Mouse (Mus musculus): ENCODE results near the gene Pspn. TPM values are rescaled to one million over a fixed set of nuclear protein-coding genes. Genes with fewer than 3 reads are reported as not detected.

The Pspn gene
- total and polyA plus RNA-seq, 3 experiments, result not detected

DNA sequence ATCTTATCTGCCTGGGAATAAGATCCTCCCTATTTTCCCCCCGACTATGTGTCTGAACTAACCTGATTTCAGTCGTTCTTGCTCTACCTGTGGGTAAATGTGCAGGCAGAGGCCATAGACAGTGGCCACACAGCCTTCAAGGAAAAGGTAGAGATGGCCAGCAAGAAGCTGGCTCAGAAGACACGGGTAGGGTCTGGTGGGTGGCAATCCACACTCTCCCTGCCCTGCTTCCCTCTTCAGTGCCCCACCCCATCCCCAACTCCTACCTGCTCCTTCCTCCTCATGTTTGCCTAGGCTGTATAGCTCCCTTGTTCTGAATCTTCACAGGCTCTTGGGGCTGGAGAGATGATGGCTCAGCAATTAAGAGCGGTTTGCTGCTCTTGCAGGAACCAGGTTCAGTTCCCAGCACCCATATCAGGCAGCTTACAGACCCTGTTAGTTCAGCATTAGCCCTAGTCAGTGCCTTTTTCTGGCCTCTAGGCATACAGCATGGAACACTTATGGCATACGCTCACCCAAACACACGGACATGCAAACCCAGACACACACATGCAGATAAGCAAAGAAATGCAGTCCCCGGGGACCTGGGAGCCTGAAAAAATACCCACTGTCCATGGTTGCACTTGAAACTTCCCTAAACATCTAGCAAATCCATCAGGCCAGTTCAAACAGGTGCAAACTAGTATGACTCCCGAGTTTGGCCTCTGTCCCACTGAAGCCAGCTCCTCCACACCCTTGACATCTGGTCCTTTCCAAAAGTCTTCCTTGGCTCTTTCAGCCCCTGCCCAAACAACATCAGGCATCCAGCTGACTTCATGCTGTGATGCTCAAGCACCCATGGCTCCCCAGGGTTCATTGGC is 23.1 kb downstream of the Pspn start:
- no peak overlapping the region for H3K9ac ChIP-seq (ENCODE audit: low read depth, low read length)
- H3K27ac ChIP-seq, result no peak overlapping the region
- DNase-seq, result peak in 1 of 2 experiments; percentile 8
- no peaks in the 10 kb centered on the region for H3K79me2 ChIP-seq (replicated peaks; ENCODE audit: control insufficient read depth, insufficient read depth, low read length)
- intact Hi-C loops (cut with DNase I), result no loop called here
- TF ChIP-seq EP300 (IDR thresholded peaks at IDR 0.05; ENCODE audit: insufficient read depth, low read depth, low read length), result no peak
- H3K4me1 ChIP-seq (ENCODE audit: control insufficient read depth, insufficient read depth, low read length), result no peaks in the 10 kb centered on the region
- no peak overlapping the region for H3K4me3 ChIP-seq
- WGBS, result 63% methylated on average over 8 of the region's 8 CpGs
- H3K27me3 ChIP-seq (ENCODE audit: control insufficient read depth, insufficient read depth, low read length), result no peaks in the 10 kb centered on the region
- no peaks in the 10 kb centered on the region for H3K36me3 ChIP-seq (ENCODE audit: control insufficient read depth, insufficient read depth, low read length)

GRCm38 (mm10) chr17:56975391-56975790 is 24.4 kb downstream of the Pspn start:
- Histone ChIP-seq H3K27me3 (ENCODE audit: control insufficient read depth, insufficient read depth, low read length) (no peaks in the 10 kb centered on the region), H3K4me3 (no peak overlapping the region), H3K36me3 (ENCODE audit: control insufficient read depth, insufficient read depth, low read length) (no peaks in the 10 kb centered on the region), H3K9ac (ENCODE audit: low read depth, low read length) (no peak overlapping the region), H3K4me1 (ENCODE audit: control insufficient read depth, insufficient read depth, low read length) (no peaks in the 10 kb centered on the region), H3K27ac (no peak overlapping the region), H3K79me2 (replicated peaks; ENCODE audit: control insufficient read depth, insufficient read depth, low read length) (no peaks in the 10 kb centered on the region)
- TF ChIP-seq POLR2A (IDR thresholded peaks at IDR 0.05; ENCODE audit: insufficient read depth, low read depth, low read length) (no peak), CTCF (IDR thresholded peaks at IDR 0.05) (no peak)
- intact Hi-C loops (cut with DNase I), result no loop called here
- peak in 1 of 2 experiments; percentile 6 for DNase-seq
- 67% methylated on average over 3 of the region's 3 CpGs for WGBS

DNA sequence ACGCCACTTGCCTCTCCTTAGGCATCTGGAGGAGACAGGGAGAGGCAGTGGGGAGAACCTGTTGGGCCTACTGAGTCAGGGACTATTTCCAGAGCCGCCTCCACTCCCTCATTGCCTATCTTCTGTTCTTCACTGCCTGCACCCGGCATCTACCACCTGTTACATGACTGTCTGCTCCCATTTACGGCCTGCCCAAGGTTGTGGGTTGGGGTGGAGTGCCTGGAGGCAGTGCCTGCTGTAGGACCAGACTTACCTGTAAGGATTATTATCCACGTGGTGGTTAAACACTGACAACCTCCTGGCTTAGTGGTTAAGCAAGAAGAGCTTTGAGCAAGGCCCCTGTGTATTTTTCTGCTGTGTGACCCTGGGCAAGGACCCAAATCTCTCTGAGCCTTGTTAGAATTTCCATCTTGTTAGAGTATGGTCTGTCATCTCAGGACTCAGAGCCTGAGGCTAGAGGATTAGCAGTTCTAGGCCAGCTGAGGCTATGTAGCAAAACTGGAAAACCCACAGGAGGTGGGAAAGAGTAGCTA is 25.0 kb downstream of the Pspn start:
- H3K4me3 ChIP-seq, result no peak overlapping the region
- H3K27me3 ChIP-seq (ENCODE audit: control insufficient read depth, insufficient read depth, low read length), result no peaks in the 10 kb centered on the region
- no peaks in the 10 kb centered on the region for H3K4me1 ChIP-seq (ENCODE audit: control insufficient read depth, insufficient read depth, low read length)
- TF ChIP-seq CTCF (IDR thresholded peaks at IDR 0.05) (no peak), EP300 (IDR thresholded peaks at IDR 0.05; ENCODE audit: insufficient read depth, low read depth, low read length) (no peak), POLR2A (IDR thresholded peaks at IDR 0.05; ENCODE audit: insufficient read depth, low read depth, low read length) (no peak)
- no peaks in the 10 kb centered on the region for H3K79me2 ChIP-seq (replicated peaks; ENCODE audit: control insufficient read depth, insufficient read depth, low read length)
- H3K36me3 ChIP-seq (ENCODE audit: control insufficient read depth, insufficient read depth, low read length), result no peaks in the 10 kb centered on the region
- DNase-seq, result peak in 1 of 2 experiments; percentile 5
- intact Hi-C loops (cut with DNase I), result no loop called here
- 76% methylated on average over 5 of the region's 5 CpGs for WGBS
- no peak overlapping the region for H3K9ac ChIP-seq (ENCODE audit: low read depth, low read length)
- H3K27ac ChIP-seq, result no peak overlapping the region

- no peak for DNase-seq
- Histone ChIP-seq H3K79me2 (replicated peaks; ENCODE audit: control insufficient read depth, insufficient read depth, low read length) (no peaks in the 10 kb centered on the region), H3K4me1 (ENCODE audit: control insufficient read depth, insufficient read depth, low read length) (no peaks in the 10 kb centered on the region), H3K27ac (no peak overlapping the region), H3K9ac (ENCODE audit: low read depth, low read length) (no peak overlapping the region), H3K27me3 (ENCODE audit: control insufficient read depth, insufficient read depth, low read length) (no peaks in the 10 kb centered on the region), H3K36me3 (ENCODE audit: control insufficient read depth, insufficient read depth, low read length) (no peaks in the 10 kb centered on the region), H3K4me3 (no peak overlapping the region)
- WGBS, result 62% methylated on average over 13 of the region's 14 CpGs
- intact Hi-C loops (cut with DNase I), result no loop called here
- TF ChIP-seq EP300 (IDR thresholded peaks at IDR 0.05; ENCODE audit: insufficient read depth, low read depth, low read length), result no peak
- no peak for TF ChIP-seq CTCF (IDR thresholded peaks at IDR 0.05)
- no peak for TF ChIP-seq POLR2A (IDR thresholded peaks at IDR 0.05; ENCODE audit: insufficient read depth, low read depth, low read length)
Observed at GRCm38 (mm10) chr17:56973956-56974707, 25.7 kb downstream of the Pspn start.

DNA sequence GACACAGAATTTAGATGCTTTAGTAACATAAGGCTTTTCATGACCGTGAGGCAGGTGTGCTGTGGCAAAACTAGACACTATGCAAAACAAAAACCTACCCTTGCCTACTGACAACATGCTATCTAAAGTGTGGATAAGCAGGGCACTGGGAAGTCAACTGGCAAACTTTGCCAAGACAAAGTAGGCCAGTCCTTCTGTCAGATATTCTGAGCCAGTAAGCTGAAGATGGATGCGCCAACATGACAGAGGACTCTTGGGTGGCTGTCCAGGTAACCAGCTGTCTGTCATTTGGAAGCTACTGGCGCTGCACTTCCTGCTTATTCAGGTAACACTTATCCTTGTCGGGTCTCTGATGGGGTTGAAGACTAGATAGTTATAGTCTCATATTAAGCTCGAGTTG is 29.7 kb downstream of the Pspn start:
- TF ChIP-seq EP300 (IDR thresholded peaks at IDR 0.05; ENCODE audit: insufficient read depth, low read depth, low read length) (no peak), CTCF (IDR thresholded peaks at IDR 0.05) (no peak), POLR2A (IDR thresholded peaks at IDR 0.05; ENCODE audit: insufficient read depth, low read depth, low read length) (no peak)
- Histone ChIP-seq H3K79me2 (replicated peaks; ENCODE audit: control insufficient read depth, insufficient read depth, low read length) (no peaks in the 10 kb centered on the region), H3K4me3 (no peak overlapping the region), H3K4me1 (ENCODE audit: control insufficient read depth, insufficient read depth, low read length) (no peaks in the 10 kb centered on the region), H3K27me3 (ENCODE audit: control insufficient read depth, insufficient read depth, low read length) (no peaks in the 10 kb centered on the region), H3K9ac (ENCODE audit: low read depth, low read length) (no peak overlapping the region), H3K27ac (no peak overlapping the region), H3K36me3 (ENCODE audit: control insufficient read depth, insufficient read depth, low read length) (no peaks in the 10 kb centered on the region)
- 52% methylated on average over 5 of the region's 5 CpGs for WGBS
- intact Hi-C loops (cut with DNase I), result no loop called here
- DNase-seq, result no peak

GRCm38 (mm10) chr17:56969321-56969720 is 30.5 kb downstream of the Pspn start:
- TF ChIP-seq POLR2A (IDR thresholded peaks at IDR 0.05; ENCODE audit: insufficient read depth, low read depth, low read length) (no peak), CTCF (IDR thresholded peaks at IDR 0.05) (no peak), EP300 (IDR thresholded peaks at IDR 0.05; ENCODE audit: insufficient read depth, low read depth, low read length) (no peak)
- 38% methylated on average over 3 of the region's 3 CpGs for WGBS
- Histone ChIP-seq H3K4me3 (no peak overlapping the region), H3K79me2 (replicated peaks; ENCODE audit: control insufficient read depth, insufficient read depth, low read length) (no peaks in the 10 kb centered on the region), H3K27me3 (ENCODE audit: control insufficient read depth, insufficient read depth, low read length) (no peaks in the 10 kb centered on the region), H3K27ac (no peak overlapping the region), H3K36me3 (ENCODE audit: control insufficient read depth, insufficient read depth, low read length) (no peaks in the 10 kb centered on the region), H3K4me1 (ENCODE audit: control insufficient read depth, insufficient read depth, low read length) (no peaks in the 10 kb centered on the region), H3K9ac (ENCODE audit: low read depth, low read length) (no peak overlapping the region)
- no peak for DNase-seq
- intact Hi-C loops (cut with DNase I), result no loop called here

Data from heart, adult 2 months (tissue).